Mouse (Mus musculus): Measurements from ENCODE around the gene Gm10961. TPM values are rescaled to one million over a fixed set of nuclear protein-coding genes. Genes with fewer than 3 reads are reported as not detected.

Gm10961 gene
- polyA plus RNA-seq, 1 experiment: not detected

DNA sequence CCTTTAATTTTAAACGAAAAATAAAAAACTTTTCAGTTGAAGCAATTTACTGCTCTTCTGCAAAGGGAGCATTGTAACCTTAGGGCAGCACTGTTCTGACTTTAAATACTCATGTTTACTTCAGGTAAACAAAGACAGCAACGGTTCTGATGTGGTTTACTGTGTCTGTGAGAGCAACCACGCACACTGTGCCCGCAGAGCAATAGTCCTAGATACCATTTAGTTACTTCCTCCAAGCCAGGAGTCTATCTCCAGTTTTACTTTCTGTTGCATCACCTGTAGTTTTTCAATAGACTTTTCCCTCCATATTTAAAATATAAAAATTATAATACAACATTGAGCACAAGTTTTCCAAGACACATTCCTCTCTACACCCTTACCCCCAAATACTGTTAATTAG lies 39.4 kb downstream of the Gm10961 start:
- Histone ChIP-seq H3K27ac (ENCODE audit: insufficient read depth, low read depth, low read length) (no peak overlapping the region), H3K4me3 (ENCODE audit: insufficient read depth, low read depth, low read length) (no peak overlapping the region), H3K36me3 (ENCODE audit: control insufficient read depth, insufficient read depth, low read length) (peaks cover 18% of the 10 kb centered on the region), H3K4me1 (ENCODE audit: control insufficient read depth, insufficient read depth, low read length) (no peaks in the 10 kb centered on the region; the same call in 1 of the 2 replicates), H3K27me3 (replicated peaks; ENCODE audit: control insufficient read depth, insufficient read depth, low read length) (no peaks in the 10 kb centered on the region)
- TF ChIP-seq CTCF (conservative IDR thresholded peaks at IDR 0.05; ENCODE audit: insufficient read depth, insufficient read length, low read depth, low read length) (no peak), POLR2A (IDR thresholded peaks at IDR 0.05; ENCODE audit: low read depth, low read length) (no peak)
- 85% methylated on average over 4 of the region's 4 CpGs for WGBS
- DNase-seq: no peak

DNA sequence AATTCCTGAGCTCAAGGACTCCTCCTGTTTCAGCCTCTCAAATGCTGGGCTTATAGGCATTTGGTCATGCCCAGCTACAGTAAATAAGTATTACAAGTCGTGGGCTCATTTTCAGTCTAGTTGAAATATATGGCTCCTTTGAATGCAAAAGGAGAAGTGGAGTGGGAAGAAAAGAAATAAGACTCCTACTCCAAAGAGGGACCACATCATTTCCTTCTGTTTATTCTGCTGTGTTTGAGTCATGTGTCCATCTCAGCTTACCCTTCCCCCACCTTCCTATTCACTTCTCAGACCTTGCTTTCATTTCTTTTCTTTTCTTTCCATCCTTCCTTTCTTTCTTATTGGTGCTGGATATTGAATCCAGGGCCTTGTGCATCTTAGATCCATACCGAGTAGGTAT lies 40.4 kb downstream of the Gm10961 start:
- Histone ChIP-seq H3K27ac (ENCODE audit: insufficient read depth, low read depth, low read length) (no peak overlapping the region), H3K27me3 (replicated peaks; ENCODE audit: control insufficient read depth, insufficient read depth, low read length) (no peaks in the 10 kb centered on the region), H3K4me3 (ENCODE audit: insufficient read depth, low read depth, low read length) (no peak overlapping the region), H3K4me1 (ENCODE audit: control insufficient read depth, insufficient read depth, low read length) (no peaks in the 10 kb centered on the region; the same call in 1 of the 2 replicates), H3K36me3 (ENCODE audit: control insufficient read depth, insufficient read depth, low read length) (peaks cover 15% of the 10 kb centered on the region)
- 79% methylated on average over 2 of the region's 2 CpGs for WGBS
- DNase-seq: no peak
- TF ChIP-seq POLR2A (IDR thresholded peaks at IDR 0.05; ENCODE audit: low read depth, low read length): no peak
- TF ChIP-seq CTCF (conservative IDR thresholded peaks at IDR 0.05; ENCODE audit: insufficient read depth, insufficient read length, low read depth, low read length): no peak

DNA sequence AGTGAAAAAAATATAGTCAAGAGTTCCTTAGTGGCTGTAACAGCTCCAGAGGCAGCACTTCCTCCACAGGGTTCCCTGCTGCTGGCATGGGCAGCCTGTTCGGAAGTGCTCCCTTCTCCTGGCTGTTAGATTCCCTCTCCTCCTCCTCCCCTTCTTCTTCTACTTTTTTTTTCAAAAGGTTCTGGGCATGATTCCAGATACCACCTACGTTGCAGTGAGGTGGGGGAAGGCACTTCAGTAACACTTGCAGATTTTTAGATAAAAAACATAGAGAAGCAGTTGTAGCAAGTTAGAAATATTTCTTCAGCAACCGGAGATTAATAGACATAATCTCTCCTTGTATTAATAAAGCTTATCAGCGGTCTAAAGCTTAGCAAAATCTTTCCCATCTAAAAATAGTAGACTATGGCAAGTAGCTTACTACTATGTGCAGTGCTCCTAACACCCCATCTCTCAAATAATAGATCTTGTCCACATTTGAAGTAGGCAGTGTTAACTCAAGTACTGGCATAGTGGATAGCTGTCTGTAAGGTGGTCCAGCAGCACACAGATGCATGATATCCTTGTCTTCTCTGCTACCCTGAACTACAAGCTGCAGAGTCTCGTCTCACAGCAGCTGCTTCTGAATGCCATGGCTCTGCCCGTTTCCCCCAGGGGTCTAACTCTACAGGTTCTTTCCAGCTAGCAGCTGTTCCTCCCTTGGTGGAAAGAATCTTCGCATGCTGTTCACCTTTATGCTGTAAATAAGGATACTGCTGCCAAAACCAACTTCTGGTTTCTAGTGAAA lies 49.9 kb downstream of the Gm10961 start:
- peak; percentile 62 for DNase-seq
- 24% methylated on average over 7 of the region's 7 CpGs for WGBS
- Histone ChIP-seq H3K4me1 (ENCODE audit: control insufficient read depth, insufficient read depth, low read length) (peaks cover 19% of the 10 kb centered on the region), H3K27ac (ENCODE audit: insufficient read depth, low read depth, low read length) (0 out of 2 replicates have a peak overlapping the region, but pooled peaks have one; percentile 7), H3K27me3 (replicated peaks; ENCODE audit: control insufficient read depth, insufficient read depth, low read length) (no peaks in the 10 kb centered on the region), H3K4me3 (ENCODE audit: insufficient read depth, low read depth, low read length) (no peak overlapping the region), H3K36me3 (ENCODE audit: control insufficient read depth, insufficient read depth, low read length) (no peaks in the 10 kb centered on the region; the same call in 1 of the 2 replicates)
- TF ChIP-seq CTCF (conservative IDR thresholded peaks at IDR 0.05; ENCODE audit: insufficient read depth, insufficient read length, low read depth, low read length) (no peak), POLR2A (IDR thresholded peaks at IDR 0.05; ENCODE audit: low read depth, low read length) (no peak)

Other genes with a start within 250 kb of the Gm10961 start
- 0.20 and 0.78 TPM in 2 replicates for gene Kcnc4, start 171.8 kb upstream of the Gm10961 start, polyA plus RNA-seq (2012; rRNA removed)
- gene Slc6a17, start 113.3 kb upstream of the Gm10961 start, polyA plus RNA-seq (2012; rRNA removed): 16.0 and 19.2 TPM in 2 replicates
- 0.06 TPM in 1 of 2 replicates, not detected in the other for gene Ubl4b, start 76.2 kb upstream of the Gm10961 start, polyA plus RNA-seq (2012; rRNA removed)
- not detected in 2 replicates for gene Alx3, start 36.3 kb upstream of the Gm10961 start, polyA plus RNA-seq (2012; rRNA removed)
- gene Strip1, start 372 bp downstream of the Gm10961 start, polyA plus RNA-seq (2012; rRNA removed): 46.0 and 54.1 TPM in 2 replicates
- gene Ahcyl1, start 65.2 kb downstream of the Gm10961 start, polyA plus RNA-seq (2012; rRNA removed): 88.6 and 101 TPM in 2 replicates
- 10.7 and 12.4 TPM in 2 replicates for gene Csf1, start 129.1 kb downstream of the Gm10961 start, polyA plus RNA-seq (2012; rRNA removed)
- 0.72 TPM in 2 replicates for gene Eps8l3, start 245.9 kb downstream of the Gm10961 start, polyA plus RNA-seq (2012; rRNA removed)

Measured in kidney, adult 2 months (tissue).